Mouse (Mus musculus) adrenal gland, postnatal 25 days (tissue): ENCODE data around the gene Rassf7. TPM values are rescaled to one million over a fixed set of nuclear protein-coding genes. Genes with fewer than 3 reads are reported as not detected.
"Not testable (repeated sequence)": the region's sequence is repeated elsewhere in the genome, so short reads cannot be mapped to it uniquely, and the experiment has no call there.

ENCODE experiments used
- DNase-seq: peaks from one replicate; pipeline ENCODE4 v3.0.0; 2021; ENCODE audit warnings: mixed read lengths
- microRNA-seq, 2 experiments: library from miRNA; unstranded; fragments of <30 nt; microRNA quantifications; one replicate each; pipeline ENCODE4 v1.2.0; 2021
- total RNA-seq: library from RNA; stranded (reverse); gene quantifications from 2 replicates; pipeline ENCODE4 v1.2.3, GENCODE M21; 2021

Rassf7 gene
- total RNA-seq, 1 experiment from 2014 or later: 8.0 TPM

DNA sequence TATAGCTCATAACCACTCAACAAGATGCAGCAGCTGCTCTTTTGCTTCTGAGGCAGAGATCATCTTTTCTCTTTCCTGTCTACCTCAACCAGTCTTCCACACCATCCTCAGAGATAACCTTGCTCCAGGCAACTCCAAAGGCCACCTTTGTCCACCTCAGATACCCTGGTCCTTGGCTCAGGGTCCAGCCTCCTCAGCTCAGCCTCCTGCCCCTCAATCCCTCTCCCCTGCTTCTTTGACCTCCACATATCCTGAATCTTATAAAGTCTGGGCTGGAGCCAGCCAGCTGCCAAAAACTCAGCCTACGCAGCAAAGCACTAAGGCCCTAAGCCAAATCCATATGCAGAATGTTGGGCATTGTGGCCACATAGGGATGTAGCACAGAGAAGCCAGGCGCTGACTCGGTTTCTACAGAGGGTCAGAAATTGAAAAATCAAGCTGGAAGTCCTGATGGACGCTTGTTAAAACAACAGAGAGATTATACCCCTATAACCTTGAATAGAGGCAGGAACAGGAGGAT, 7.1 kb downstream of the Rassf7 start:
- DNase-seq: no peak

DNA sequence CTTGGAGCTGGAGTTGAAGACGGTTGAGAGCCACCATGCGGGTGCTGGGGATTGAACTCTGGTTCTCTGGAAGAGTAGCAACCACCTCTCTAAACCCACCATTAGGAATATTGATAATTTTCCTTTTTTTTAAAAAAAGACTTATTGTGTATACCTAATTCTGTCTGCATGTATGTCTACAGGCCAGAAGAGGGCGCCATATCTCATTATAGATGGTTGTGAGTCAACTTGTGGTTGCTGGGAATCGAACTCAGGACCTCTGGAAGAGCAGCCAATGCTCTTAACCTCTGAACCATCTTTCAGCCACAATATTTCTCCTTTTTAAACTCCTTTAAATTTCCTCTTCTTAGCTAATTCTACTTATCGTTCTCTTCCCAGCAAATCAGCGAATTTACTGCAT, 10.9 kb downstream of the Rassf7 start:
- no peak for DNase-seq

DNA sequence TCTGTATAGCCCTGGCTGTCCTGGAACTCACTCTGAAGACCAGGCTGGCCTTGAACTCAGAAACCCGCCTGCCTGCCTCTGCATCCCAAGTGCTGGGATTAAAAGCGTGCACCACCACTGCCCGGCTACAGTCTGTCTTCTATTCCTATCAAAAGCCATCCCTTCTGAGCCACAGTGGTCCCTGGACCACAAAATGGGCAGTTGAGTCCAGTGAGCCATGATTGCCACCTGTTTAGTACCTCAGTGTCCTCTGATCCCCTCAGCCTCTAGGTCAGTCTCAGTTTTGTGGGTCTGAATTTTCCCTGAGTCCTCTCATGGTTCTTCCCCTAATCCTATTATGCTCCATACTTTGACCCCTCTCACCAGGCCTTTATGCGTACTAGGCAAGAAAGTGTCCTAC, 12.1 kb downstream of the Rassf7 start:
- DNase-seq: no peak

DNA sequence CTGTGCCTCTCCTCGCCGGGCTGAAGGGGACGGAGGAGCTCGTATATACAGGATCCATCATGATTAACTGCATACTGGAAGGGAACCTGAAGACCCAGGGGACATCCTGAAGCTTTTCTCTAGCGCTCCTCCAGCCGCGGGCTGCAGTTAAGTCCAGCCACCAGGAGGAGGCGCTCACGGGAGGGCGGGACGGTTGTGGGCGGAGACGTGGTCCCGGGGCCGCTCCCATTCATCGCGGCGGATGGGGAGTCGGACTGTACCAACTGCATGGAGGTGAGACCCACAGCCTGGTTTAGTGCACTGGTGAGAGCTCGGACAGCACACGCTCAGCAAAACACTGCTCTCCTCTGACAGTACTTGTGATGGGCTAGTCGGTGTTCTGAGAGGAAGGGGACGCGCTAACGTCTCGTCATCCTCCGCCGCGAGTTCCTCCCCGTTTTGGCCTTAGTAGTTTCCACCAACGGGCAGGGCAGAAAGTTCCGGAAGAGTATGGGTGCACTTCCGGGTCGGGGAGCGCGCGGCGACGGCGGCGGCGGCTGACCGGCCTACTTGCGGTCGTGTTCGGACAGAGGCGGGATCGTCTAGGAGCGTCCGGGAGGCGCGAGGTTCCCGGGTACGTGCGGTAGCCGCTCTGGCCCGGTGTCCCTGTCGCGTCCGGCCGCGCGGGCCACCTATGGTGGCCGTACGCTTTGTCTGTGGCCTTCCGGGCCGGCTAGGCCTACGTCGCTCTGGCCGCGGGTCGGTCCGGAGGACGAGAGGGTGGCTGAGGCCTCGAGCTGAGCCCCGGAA, 12.8 kb downstream of the Rassf7 start, which contains the start of gene Phrf1:
TSS of gene Phrf1 (plus strand) at position 506 of the 789 bp plus-strand sequence.
- peak; percentile 95 for DNase-seq

DNA sequence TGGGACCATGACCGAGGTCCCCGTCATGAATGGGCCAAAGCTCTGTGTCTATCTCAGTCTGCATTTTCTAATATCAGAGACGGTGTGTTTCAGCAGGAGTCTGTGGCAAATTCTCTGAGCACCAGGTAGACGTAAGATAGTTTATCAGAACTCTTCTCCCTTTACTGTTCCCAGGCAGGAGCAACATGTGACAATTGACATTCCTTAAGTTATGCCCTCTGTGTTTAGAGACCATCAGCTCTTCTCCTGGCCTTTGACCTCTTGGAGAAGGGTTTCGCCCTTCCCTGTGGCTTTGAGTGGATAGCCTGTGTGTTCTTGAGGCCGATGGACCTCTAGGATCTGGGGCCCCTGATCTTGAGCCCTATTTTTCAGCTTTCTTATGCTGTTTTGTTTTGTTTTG, 14.0 kb downstream of the Rassf7 start:
- DNase-seq: no peak

DNA sequence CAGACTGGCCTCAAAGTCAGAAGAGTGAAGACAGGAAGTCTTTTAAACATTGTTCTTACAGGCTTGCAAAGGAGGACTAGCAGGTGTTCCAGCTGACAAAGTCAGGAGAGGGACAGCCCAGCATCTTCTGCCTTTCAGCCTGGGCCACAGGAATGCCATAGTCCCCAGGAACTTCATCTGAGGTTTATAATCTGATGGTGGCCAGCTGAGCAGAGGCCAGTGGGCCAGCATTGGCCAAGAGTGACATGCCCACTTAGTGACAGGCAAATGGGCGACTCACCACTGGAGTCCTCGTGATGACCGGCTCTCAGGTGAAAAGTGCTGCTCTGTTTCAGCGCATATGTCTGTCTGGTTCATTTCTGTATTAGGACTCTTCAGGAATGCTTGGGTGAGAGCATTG, 14.9 kb downstream of the Rassf7 start:
- DNase-seq: no peak

DNA sequence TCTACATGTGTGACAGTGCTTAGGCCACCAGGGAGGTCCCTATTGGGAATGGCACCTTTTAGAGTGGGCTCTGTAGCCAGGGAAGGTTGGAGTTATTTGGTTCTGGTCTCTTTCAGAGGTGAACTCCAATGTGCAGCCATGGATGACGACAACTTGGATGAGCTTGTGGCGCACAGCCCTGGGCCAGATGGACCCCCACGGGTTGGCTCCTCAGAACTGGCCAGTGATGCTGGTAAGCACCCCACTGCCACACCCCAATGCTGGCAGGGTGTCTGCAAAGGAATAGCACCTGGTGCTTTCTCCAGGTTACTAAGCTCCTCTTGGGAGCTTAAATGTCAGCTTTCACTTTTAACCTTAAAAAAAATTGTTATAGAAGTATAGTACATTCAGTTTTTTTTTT, 15.5 kb downstream of the Rassf7 start:
- no peak for DNase-seq

DNA sequence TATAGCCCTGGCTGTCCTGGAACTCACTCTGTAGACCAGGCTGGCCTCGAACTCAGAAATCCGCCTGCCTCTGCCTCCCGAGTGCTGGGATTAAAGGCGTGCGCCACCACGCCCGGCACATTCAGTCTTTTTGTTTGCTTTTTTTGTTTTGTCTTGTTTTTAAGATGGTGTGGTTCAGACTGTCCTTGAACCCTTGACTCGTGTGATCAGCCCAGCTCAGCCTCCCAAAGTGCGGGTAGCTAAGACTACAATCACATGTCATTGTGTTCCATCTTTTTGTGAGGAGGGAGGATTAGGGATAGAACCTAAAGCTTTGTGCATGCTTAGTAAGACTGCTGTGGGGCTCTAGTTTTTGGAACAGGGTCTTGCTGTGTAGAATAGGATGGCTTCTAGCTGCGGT, 15.9 kb downstream of the Rassf7 start:
- no peak for DNase-seq

DNA sequence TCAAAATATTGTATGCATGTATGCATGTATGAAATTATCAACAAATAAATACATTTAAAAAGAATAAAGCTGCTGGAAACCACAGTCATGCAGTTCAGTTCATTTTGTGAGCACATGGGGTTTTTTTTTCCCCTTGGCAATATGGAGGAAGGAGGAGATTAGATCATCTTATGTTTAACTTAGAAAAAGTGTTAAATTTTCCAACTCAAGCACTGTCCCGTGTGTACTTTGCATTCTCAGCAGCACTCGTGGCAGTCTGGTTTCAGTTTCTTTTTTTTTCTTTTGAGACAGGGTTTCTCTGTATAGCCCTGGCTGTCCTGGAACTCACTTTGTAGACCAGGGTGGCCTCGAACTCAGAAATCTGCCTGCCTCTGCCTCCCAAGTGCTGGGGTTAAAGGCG, 34.8 kb downstream of the Rassf7 start:
- not testable (repeated sequence) for DNase-seq

DNA sequence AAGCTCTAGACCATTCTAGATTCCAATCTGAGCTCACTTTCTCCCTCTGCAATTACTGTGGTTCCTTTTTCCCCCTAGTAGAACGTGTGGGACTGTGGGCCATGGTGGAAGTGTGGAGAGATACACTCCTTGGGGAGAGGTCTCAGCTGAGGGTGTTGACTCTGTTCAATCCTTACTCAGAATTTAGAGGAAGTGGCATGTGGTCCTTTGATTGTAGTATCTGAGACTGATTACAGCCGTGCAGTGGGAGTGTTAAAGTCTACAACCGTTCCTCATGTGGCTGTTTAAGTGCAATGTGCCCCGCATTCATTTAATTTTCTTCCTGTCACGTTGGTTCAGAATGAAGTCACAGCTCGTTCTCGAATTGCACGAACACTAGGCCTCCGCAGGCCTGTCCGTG, 40.5 kb downstream of the Rassf7 start:
- DNase-seq: no peak

DNA sequence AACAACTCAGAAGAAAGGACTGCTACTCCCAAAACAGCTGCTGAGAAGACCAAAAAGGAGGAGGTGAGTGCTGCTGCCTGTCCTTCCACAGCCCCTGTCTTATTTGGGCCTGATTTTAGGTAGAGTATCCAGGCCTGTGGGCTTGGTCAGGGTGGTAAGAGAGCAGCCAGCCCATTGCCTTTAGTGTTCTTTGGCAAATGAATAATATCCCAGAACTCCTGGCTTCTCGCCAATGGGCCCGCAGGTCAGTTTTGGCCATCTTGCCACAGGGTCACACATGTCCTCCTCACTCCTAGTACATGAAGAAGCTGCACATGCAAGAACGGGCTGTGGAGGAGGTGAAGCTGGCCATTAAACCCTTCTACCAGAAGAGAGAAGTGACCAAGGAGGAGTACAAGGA, 45.8 kb downstream of the Rassf7 start:
- no peak for DNase-seq

DNA sequence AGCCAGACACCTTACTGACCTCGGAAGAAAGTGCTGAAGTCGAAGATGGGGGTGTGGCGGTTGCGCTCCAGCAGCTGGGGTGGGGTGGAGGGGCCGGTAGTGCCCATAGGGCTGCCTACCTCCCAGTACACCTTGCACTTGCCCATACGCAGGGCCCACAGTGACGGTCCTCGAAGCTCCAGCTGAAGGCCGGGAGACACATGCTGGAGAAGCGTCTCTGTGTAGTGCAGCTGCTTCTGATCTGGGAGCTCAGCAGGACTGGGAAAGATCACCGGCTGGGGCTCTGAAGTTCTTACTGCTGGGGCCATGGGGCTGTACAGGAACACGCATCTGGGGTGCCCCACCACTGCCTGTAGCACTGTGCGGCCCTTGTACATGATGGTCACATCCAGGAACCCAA, 48.0 kb downstream of the Rassf7 start:
- DNase-seq: no peak

DNA sequence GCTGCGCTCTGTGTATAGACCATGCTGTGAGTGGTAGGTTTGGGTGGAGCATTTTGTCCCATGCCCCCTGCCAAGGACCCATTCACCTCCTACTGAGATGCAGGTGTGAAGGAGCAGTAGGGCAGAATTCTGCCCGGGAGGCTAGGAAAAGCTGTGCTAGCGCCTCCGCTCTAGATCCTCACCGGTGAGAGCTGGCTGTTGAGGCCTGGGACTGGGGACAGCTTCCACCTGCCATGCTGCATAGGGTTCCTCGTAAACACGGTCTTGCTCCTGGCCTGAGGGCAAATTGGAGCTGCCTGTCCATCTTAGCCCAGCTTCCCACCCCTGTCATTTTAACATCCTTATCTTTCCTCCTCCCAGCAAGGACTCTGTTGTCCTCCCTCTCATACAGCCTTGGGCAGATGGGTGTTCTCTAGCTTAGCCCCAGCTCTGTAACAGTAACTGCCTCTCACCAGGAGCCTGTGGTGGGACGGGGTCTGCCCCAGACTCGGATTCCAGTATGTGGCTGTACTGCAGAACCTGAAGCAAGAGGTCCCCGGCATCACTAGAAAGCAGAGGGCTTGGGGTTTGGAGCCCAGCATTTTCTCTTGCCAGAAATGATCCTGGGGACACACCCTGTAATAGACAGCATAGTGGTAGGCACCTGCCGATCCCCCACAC, 48.5 kb downstream of the Rassf7 start:
- no peak for DNase-seq

DNA sequence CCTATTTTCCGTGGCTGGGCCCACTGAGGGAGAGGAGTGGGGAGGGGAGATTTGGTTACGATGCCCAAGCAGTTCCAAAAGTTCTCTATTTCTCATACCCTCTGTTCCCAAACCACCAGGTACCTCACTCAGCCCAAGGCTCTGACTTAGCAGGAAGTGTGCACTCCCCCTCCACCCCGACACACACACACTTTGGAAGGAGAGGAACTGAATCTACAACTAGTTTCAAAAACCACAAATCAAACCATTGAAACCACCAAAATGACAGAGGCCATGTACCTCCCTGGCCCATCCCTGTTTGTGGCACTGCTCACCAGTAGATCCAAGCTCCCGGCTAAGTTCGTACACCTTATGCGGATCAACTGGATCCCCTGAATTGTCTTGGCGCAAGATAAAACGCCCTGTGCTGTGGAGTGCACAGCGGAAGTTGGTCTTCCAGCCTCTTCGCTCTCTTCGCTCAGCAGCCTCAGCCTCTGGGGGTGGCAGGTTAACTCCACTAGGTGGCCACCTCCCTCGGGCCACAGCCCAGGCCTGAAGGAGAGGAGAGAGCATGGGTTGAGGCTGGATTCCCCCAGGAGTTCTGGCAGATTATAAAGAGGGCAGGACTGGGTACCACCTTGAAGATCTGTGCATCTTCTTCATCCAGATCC, 49.2 kb downstream of the Rassf7 start:
- DNase-seq: peak; percentile 53

DNA sequence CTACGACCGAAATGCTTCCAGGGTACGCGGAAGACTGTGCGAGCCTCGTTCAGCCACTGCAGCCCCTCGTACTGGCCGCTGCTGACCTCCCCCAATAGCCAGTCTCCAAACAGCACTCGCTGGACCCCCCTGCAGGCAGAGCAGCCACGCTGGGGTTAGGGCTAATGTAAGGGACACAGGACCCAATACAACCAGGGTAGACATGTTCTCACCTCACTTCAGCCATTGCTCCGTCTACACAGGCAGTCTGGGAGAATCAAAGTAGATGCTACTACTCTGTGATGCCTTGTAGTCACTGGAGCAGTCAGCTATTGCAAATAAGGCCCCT, 49.7 kb downstream of the Rassf7 start:
- DNase-seq: no peak

DNA sequence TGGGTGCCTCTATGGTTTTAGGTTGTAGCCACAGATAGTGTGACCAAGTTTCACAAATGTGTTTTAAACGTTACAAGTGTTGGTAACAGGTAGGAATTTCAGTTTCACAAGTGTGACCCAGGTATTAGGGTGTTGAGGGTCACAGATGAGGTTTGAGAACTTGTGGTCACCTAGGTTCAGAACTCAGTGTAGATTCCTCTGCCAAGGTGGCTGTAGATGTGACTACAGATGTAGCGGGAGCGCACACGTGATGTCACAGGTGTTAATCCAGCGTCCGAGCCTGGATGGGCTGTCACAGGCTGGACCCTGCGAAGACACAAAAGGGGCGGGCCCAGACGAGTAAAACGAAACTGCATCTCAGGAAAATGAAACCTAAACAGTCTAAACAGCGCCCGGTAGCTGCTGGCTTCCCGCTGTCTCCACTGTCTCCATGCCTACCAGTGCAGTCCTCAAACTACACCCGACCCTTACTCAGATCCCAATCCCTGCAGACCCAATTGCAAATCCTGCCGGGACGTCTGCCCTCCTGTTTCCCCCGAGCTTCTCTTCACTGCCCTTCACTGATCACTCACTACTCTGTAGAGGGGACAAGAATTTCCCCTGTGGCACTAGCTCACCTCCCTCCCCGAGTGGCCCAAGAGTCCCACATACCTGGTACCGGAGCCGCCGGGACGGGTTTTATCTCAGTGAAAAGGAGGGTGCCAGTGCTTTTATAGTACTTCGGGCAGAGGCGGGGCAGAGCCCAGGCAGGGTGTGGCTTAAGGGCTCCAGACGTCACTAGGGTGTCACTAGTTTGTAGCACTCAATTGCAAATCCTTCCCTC, 50.3 kb downstream of the Rassf7 start, which contains the start of gene Irf7:
TSS of gene Irf7 (minus strand) at position 743 of the 823 bp plus-strand sequence.
- peak; percentile 69 for DNase-seq

Small RNA genes lying within 50 kb of the gene (microRNA-seq; reads per million reads assigned to microRNA genes)
- 187 to 355 reads per million in 2 experiments for gene Mir210

Other genes starting within 250 kb of the Rassf7 start
- 3.6 and 3.9 TPM in 2 replicates for gene Ifitm1, start 248.6 kb upstream of the Rassf7 start, total RNA-seq
- gene Ifitm3, start 205.1 kb upstream of the Rassf7 start, total RNA-seq: 103 and 109 TPM in 2 replicates
- gene Ifitm6, start 197.9 kb upstream of the Rassf7 start, total RNA-seq: not detected in 2 replicates
- gene Gm17387, start 186.7 kb upstream of the Rassf7 start, total RNA-seq: not detected in 2 replicates
- gene B4galnt4, start 154.8 kb upstream of the Rassf7 start, total RNA-seq: 2.5 and 3.6 TPM in 2 replicates
- gene Pkp3, start 137.6 kb upstream of the Rassf7 start, total RNA-seq: 0.86 and 1.2 TPM in 2 replicates
- 4.5 and 5.0 TPM in 2 replicates for gene Sigirr, start 115.3 kb upstream of the Rassf7 start, total RNA-seq
- gene Ano9, start 98.1 kb upstream of the Rassf7 start, total RNA-seq: 0.33 TPM in 1 of 2 replicates, not detected in the other
- 29.1 and 48.2 TPM in 2 replicates for gene Ptdss2, start 93.5 kb upstream of the Rassf7 start, total RNA-seq
- gene Rnh1, start 43.0 kb upstream of the Rassf7 start, total RNA-seq: 298 and 356 TPM in 2 replicates
- 64.8 and 88.0 TPM in 2 replicates for gene Hras, start 21.9 kb upstream of the Rassf7 start, total RNA-seq
- 6.4 and 10.8 TPM in 2 replicates for gene Lrrc56, start 21.7 kb upstream of the Rassf7 start, total RNA-seq
- gene Lmntd2, start 1.8 kb upstream of the Rassf7 start, total RNA-seq: 0.39 TPM in 1 of 2 replicates, not detected in the other
- 83.3 and 83.9 TPM in 2 replicates for gene Phrf1, start 12.9 kb downstream of the Rassf7 start, total RNA-seq
- gene Irf7, start 50.6 kb downstream of the Rassf7 start, total RNA-seq: 7.8 and 10.4 TPM in 2 replicates
- 14.4 and 16.5 TPM in 2 replicates for gene Cdhr5, start 60.9 kb downstream of the Rassf7 start, total RNA-seq
- gene Sct, start 63.3 kb downstream of the Rassf7 start, total RNA-seq: not detected in 2 replicates
- gene Drd4, start 76.1 kb downstream of the Rassf7 start, total RNA-seq: not detected in 2 replicates
- gene Deaf1, start 111.8 kb downstream of the Rassf7 start, total RNA-seq: 33.8 and 45.4 TPM in 2 replicates
- gene Tmem80, start 111.9 kb downstream of the Rassf7 start, total RNA-seq: 34.1 and 43.2 TPM in 2 replicates
- 1.6 and 2.6 TPM in 2 replicates for gene Eps8l2, start 123.0 kb downstream of the Rassf7 start, total RNA-seq
- 629 and 681 TPM in 2 replicates for gene Taldo1, start 176.3 kb downstream of the Rassf7 start, total RNA-seq
- 35.6 and 58.9 TPM in 2 replicates for gene Gatd1, start 198.3 kb downstream of the Rassf7 start, total RNA-seq
- gene Cend1, start 213.6 kb downstream of the Rassf7 start, total RNA-seq: 0.57 and 1.3 TPM in 2 replicates
- gene Slc25a22, start 222.0 kb downstream of the Rassf7 start, total RNA-seq: 95.6 and 102 TPM in 2 replicates
- 3.0 and 3.3 TPM in 2 replicates for gene Pidd1, start 228.2 kb downstream of the Rassf7 start, total RNA-seq
- 917 and 919 TPM in 2 replicates for gene Rplp2, start 231.5 kb downstream of the Rassf7 start, total RNA-seq
- 538 and 617 TPM in 2 replicates for gene Pnpla2, start 239.3 kb downstream of the Rassf7 start, total RNA-seq
- gene Cracr2b, start 245.2 kb downstream of the Rassf7 start, total RNA-seq: 9.9 and 13.5 TPM in 2 replicates